Mouse (Mus musculus): Measurements from ENCODE around the gene Vash1. TPM values are rescaled to one million over a fixed set of nuclear protein-coding genes. Genes with fewer than 3 reads are reported as not detected.
A peak's percentile ranks its signal among the peaks of the same experiment; 100 is the strongest.

Vash1 gene
- total RNA-seq, 2 experiments from 2014 or later = 29.8 to 35.4 TPM

GRCm38 (mm10) chr12:86715401-86715800, 36.9 kb downstream of the Vash1 start:
- DNase-seq (ENCODE audit: low spot score in 2 of 2) = peak; percentile 80 to 82

DNA sequence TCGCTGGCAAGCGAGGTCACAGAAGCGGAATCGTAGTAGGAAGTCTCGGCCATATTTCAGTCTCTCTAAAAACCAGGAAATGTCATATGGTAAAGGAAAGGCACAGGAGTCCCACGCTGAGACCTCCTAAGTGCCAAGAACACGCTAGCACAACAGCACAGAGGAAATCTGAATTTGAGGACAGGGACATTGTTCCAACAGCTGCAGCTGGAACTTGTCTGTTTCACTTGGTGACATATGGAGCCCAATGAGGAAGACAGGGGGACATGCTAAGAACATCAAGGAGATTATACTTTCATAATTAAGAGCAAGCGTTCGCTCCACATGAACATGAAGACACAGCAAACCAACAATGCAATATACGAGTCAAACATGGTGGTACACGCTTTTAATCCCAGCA, 38.5 kb downstream of the Vash1 start:
- DNase-seq (ENCODE audit: low spot score in 2 of 2) = no peak

DNA sequence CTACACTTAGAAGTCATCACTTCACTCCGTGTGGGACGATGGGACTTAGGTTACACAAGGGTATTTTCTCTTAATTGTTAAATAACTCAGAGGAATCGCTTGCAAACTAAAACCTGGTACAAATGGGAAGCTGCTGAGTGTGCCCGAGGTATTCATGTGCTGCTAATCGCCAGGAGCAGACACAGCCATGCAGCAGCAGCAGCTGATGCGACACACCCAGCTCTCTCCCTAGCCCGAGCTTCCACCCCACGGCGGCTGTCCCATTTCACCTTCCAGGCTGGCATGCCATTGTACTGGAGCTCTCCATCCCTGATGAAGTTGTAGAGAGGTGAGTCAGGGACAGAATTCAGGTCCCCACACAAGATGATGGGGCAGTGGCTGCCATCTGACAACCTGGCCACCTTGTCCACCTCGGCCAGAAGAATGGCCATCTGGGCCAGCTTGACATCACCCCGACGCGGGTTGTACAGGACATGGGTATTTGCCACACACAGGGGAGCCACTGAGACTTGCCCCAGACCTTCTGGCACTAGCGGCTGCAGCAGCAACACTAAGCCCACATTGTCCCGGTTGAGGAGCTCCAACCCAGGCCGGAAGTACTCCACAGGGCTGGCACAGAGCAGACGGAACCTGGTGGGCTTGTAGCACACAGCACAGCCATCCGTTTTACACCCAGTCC, 41.6 kb downstream of the Vash1 start:
- DNase-seq (ENCODE audit: low spot score in 2 of 2) = no peak

DNA sequence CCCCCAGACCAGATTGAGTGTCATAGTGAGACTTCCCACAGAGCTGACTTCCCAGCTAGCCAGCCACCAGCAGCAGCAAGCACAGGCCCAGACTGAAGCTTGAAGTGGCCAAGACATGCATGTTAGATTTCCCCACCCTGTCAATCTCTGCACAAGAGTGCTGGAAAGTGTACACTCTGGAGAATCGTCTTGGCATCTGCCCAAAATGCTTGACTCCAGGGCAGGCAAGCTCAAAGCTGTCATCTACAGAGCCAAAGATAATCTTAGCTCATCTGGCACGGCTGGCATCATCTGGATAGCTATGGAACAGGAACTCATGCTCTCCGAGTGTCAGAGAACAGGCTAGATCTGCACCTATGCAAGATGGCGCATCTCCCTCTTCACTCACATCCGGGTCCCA, 43.0 kb downstream of the Vash1 start:
- DNase-seq (ENCODE audit: low spot score in 2 of 2) = no peak

- DNase-seq (ENCODE audit: low spot score in 2 of 2) = no peak
Measured at GRCm38 (mm10) chr12:86724300-86724699, 45.8 kb downstream of the Vash1 start.

DNA sequence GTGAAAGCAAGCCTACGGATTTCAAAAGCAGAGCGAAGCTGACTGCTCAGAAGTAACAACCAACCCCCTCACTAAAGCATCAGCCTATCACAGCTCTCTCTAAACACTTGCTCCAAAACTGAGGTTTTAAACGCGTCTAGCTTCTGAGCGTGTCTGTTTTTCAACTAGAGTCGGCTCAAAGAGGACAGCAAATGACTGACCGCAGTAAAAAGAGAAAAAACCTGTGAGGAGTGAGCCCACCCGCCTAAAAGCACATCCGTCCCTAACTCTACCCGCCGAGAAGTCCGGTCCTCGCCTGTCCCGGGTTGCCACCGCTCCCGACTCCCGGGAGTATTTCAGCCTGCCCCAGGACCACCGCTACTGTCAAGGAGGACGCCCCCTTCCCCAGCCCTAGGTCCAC, 47.2 kb downstream of the Vash1 start:
- DNase-seq (ENCODE audit: low spot score in 2 of 2) = peak in 1 of 2 experiments; percentile 10

DNA sequence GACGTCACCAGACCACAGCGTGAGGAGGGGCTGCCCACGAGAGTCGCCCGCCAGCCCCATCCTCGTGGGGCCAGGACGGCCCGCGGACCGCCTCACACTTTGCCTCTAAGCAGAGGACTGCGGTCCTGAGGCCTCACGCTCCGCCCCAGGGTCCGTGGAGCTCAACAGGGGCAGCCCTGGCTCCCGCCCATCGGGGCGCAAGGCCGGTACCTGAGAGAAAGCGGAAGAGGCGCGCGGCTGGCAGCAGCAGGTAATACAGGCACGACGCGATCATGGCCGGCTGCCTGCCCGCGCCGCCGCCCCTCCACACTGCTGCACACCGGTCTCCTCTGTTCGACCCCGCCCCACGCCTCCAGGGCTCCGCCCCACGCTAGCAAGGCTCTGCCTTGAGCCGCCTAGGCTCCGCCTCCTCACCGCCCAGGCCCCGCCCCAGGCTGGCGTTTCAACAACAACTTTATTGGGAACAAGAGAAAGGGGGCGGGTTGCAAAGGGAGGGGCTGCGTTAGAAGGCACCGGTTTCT, 47.7 kb downstream of the Vash1 start, which contains the start of gene Angel1:
Angel1 (minus strand) TSS at position 341 of the 521 bp plus-strand sequence.
- DNase-seq (ENCODE audit: low spot score in 2 of 2) = peak; percentile 93

DNA sequence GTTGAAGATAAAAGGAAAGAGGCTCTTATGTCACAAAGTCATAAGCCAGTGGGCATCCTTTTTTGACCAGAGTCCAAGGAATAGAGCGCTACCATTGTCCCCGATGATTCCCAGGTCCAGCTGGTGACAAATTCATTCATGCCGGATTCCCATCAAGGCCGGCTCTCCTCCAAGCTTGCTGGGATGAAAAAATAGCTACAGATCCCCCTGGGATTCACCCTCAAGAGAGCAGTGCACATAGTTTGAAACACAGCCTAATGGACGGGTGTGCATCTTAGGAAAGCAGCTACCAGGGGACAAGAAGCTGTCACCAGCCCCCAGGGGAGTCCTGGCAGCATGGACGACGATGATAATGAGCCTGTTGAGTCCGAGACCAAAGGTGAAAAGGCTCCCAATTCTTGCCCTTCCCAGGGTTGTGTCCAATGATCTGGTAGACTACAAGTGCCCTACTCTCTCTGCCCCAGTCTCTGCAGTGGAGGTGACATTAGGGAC, 55.9 kb downstream of the Vash1 start, which contains the start of gene Lrrc74a:
Lrrc74a (plus strand) TSS at position 51 of the 492 bp plus-strand sequence.
- no peak for DNase-seq (ENCODE audit: low spot score in 2 of 2)

Other genes starting within 250 kb of the Vash1 start
- 1 to 10 TPM; 8.2 TPM for gene Angel1, start 47.8 kb downstream of the Vash1 start, total RNA-seq (2021)
- not detected for gene Lrrc74a, start 55.7 kb downstream of the Vash1 start, total RNA-seq (2021)
- 10 to 100 TPM; 91.6 to 93.6 TPM for gene Irf2bpl, start 206.1 kb downstream of the Vash1 start, total RNA-seq (2021)

Measured in left cerebral cortex, adult 18-20 months (tissue).